Mouse (Mus musculus): ENCODE results near the gene Ern2. TPM values are rescaled to one million over a fixed set of nuclear protein-coding genes. Genes with fewer than 3 reads are reported as not detected.
A peak's percentile ranks its signal among the peaks of the same experiment; 100 is the strongest.

Gene Ern2
- under 1 TPM; 0.40 to 0.67 TPM for total RNA-seq (2021)
- long read RNA-seq, experiment 1: 0 reads
- long read RNA-seq, experiment 2: 0 reads

DNA sequence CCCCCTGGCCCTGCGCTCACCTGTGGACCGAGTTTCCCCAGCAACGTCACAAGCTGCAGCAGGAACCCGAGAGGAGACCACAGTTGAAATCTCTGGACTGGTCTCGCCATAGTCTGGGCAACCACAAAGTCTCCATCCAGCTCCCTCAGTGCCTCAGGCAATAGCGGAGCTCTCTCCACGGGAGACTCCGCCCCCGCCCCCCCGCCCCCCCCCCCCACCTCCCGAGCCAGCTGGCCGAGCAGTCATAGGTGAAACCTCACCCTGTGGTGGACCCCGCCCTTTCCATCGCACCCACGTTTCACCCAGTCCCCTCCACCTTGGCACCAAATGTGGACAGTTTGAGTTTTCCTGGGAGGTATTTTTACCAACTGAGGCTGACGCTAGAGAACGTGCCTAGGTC lies at the start of gene Ern2:
TSS of gene Ern2 (minus strand) at position 165 of the 400 bp plus-strand sequence.
- DNase-seq (ENCODE audit: low spot score in 2 of 2): no peak

DNA sequence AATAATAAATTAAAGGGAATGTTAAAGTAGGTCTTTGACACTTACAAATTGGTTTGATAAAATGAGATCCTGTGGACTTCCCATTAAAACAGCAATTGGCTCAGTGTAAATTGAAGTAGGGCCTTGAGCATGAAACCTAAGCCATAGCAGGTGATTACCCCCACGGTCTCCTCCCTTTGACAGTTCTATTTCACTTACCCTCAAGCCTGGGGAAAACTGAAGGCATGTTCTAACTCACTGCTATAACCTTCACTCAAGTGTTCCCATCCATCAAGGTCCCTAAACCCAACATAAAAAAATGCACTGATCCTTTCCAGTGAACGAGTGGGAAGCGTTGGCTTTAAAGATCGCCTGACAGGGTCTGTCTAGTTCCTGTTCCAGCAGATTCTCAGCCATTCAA lies 44.9 kb upstream of the Ern2 start:
- no peak for DNase-seq (ENCODE audit: low spot score in 2 of 2)

DNA sequence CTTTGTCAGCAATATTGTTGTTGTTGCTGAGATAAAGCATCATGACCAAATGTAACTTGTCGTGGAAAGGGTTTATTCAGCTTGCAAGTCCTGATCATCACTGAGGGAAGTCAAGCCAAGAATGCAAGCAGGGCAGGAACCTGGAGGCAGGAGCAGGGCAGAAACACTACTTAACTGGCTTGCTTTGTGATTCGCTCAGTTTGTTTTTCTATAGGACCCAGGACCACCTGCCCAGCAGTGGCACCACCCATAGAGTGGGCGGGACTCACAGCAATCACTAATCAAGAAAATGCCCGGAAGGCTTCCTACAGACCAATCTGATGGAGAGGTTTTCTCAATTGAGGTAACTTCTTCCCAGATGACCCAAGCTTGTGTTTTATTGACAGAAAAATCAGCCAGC lies 43.9 kb upstream of the Ern2 start:
- no peak for DNase-seq (ENCODE audit: low spot score in 2 of 2)

DNA sequence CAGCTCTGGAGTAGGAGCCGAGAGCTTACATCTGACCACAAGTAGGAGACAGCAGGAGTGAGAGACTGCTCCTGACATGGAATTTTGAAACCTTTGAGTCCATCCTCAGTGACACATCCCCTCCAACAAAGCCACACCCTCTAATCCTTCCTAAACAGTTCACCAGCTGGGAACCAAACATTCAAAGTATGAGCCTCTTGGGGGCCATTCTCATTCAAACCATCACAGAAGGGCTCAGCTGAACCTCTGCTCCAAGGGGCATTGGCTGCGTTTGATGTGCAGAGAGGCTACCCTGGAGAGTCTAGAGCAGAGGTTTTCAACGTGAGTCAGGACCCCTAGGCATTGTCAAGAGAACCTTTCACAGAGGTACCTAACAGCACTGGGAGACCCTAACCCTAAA lies 43.3 kb upstream of the Ern2 start:
- no peak for DNase-seq (ENCODE audit: low spot score in 2 of 2)

- DNase-seq (ENCODE audit: low spot score in 2 of 2): no peak
Measured at GRCm38 (mm10) chr7:122226744-122227143, 40.7 kb upstream of the Ern2 start.

GRCm38 (mm10) chr7:122226020-122226742 lies 40.2 kb upstream of the Ern2 start:
- no peak for DNase-seq (ENCODE audit: low spot score in 2 of 2)

- DNase-seq (ENCODE audit: low spot score in 2 of 2): peak in 1 of 2 experiments; percentile 4
Measured at GRCm38 (mm10) chr7:122219315-122219801, 33.4 kb upstream of the Ern2 start, which contains the start of gene Chp2. Gene Chp2 (plus strand): TSS chr7:122219496.

GRCm38 (mm10) chr7:122208276-122209021 lies 22.4 kb upstream of the Ern2 start:
- no peak for DNase-seq (ENCODE audit: low spot score in 2 of 2)

GRCm38 (mm10) chr7:122206121-122206520 lies 20.1 kb upstream of the Ern2 start:
- DNase-seq (ENCODE audit: low spot score in 2 of 2): no peak

DNA sequence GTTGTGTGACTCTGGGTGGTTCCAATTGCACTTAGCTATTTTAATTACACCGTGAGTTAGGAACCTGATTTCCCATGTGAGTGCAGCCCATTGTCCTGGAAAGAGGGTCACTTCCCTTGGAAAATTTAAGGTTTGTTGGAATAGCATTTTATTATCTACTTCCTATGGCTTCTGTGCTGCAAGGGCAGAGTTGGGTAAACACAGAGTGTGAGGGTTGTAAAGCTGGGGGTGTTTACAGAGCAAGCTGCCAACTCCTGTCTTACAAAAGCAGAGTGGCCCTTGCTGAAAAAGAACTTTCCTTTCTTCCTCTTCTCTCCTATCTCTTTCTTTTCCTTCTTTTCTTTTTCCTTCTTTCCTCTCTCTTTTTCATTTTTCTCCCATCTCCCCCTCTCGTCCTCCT lies 17.9 kb upstream of the Ern2 start:
- DNase-seq (ENCODE audit: low spot score in 2 of 2): no peak

- DNase-seq (ENCODE audit: low spot score in 2 of 2): peak in 1 of 2 experiments; percentile 20
Measured at GRCm38 (mm10) chr7:122199296-122199695, 13.3 kb upstream of the Ern2 start.

DNA sequence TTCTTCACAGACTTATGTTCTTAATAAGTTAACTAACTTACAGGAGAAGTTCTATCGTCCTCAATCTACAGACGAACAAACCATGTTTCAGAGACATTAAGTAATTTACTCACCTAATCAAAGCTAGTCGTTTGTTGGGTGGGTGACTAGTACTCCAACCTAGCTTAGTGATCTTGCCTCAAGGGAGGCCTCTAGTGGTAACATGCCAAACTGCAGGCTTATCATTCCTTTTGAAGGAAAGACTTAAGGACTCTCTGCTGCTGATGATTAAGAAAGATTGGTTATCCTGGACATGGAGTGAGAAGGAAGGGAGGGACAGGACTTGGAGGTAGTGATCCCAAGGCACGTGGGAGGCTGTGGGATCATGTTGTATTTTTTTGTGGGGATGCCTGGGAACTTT lies 11.3 kb upstream of the Ern2 start:
- DNase-seq (ENCODE audit: low spot score in 2 of 2): peak; percentile 38 to 55

DNA sequence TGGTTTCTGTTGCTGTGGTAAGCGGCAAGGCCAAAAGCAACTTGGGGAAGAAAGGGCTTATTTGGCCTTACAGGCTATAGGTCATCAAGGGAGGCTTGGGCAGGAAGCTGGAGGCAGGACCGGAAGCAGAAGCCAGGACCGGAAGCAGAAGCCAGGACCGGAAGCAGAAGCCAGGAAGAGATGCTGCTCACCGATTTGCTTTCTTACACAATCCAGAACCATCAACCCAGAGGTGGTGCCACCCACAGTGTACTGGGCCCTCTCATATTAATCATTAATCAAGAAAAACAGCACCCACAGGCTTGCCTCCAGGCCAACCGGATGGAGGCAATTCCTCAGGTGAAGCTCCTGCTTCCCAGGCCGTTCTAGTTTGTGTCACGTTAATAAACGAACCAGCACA lies 10.8 kb upstream of the Ern2 start:
- DNase-seq (ENCODE audit: low spot score in 2 of 2): no peak

- DNase-seq (ENCODE audit: low spot score in 2 of 2): no peak
Measured at GRCm38 (mm10) chr7:122193919-122194318, 7.9 kb upstream of the Ern2 start.

DNA sequence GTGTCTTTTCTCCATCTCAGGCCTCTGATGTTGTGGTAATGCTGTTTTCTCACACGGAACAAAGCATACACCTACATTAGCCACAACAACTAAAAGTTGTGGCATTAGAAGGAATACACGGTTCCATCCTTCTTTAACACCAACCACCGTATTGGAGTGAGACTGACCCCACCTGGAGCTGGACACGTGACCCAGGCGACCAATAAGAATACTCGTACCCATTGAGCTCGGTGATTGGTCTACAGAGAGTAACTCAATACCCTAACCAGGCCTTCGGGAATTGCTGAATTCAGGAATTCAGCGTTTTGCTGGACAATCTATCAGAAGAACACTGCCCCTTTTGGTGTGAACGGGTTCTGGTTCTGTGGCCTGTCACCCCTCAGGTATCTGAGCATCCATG lies 5.1 kb upstream of the Ern2 start:
- DNase-seq (ENCODE audit: low spot score in 2 of 2): no peak

- peak in 1 of 2 experiments; percentile 33 for DNase-seq (ENCODE audit: low spot score in 2 of 2)
Measured at GRCm38 (mm10) chr7:122189484-122189883, 3.5 kb upstream of the Ern2 start.

DNA sequence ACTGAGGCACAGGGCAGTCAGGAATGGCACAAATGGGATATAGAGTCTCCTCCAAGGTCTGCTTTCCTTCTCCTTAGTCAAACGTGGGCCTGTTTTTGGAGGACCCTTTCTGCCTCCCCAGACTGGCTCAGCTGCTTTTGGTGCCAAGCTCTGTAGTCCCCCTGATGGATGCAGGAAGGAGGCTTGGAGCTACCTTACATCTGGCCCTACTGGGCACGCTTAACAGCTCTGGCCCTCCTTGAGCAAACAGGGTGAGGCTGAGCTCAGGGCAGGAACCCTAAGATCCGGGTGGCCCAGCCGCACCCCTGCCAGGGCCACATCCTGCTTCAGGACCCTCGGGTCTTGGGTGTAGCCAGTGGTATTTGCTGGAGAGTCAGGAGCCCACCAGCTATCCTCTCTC lies 1.4 kb downstream of the Ern2 start:
- DNase-seq (ENCODE audit: low spot score in 2 of 2): no peak

GRCm38 (mm10) chr7:122180720-122181119 lies 5.3 kb downstream of the Ern2 start:
- DNase-seq (ENCODE audit: low spot score in 2 of 2): no peak

- no peak for DNase-seq (ENCODE audit: low spot score in 2 of 2)
Measured at GRCm38 (mm10) chr7:122171613-122172012, 14.4 kb downstream of the Ern2 start.

DNA sequence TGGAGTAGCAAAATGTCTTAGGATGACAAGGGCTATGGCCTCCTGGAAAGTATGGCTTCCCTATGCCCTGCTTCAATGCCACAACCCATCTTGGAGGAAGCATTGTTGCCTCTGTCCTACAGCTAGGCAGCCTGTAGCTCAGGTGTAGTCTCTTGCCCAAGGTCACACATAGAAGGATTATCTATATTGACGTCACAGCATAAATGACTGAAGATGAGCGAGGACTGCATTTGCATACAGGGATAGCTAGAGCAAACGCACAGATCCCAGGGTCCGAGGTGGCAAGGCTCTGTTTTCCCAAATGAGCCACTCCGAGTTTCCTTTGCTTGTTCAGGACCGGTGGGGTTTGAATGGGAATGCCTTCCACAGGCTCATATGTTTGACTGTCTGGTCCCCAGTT lies 15.3 kb downstream of the Ern2 start:
- no peak for DNase-seq (ENCODE audit: low spot score in 2 of 2)

- no peak for DNase-seq (ENCODE audit: low spot score in 2 of 2)
Measured at GRCm38 (mm10) chr7:122167203-122167602, 18.8 kb downstream of the Ern2 start.

GRCm38 (mm10) chr7:122163766-122164165 lies 22.2 kb downstream of the Ern2 start:
- no peak for DNase-seq (ENCODE audit: low spot score in 2 of 2)

Data from left cerebral cortex, adult 18-20 months (tissue).